Mouse (Mus musculus) stomach, postnatal 0 days (tissue): ENCODE results near the gene Pgs1. TPM values are rescaled to one million over a fixed set of nuclear protein-coding genes. Genes with fewer than 3 reads are reported as not detected.

Experiments
- ATAC-seq: fragments of 200-750 bp; cut with Nextera tagmentation; 2 replicates; pipeline ENCODE4 v1.8.0; 2017; ENCODE audit not compliant: low FRiP score, low TSS enrichment
- DNase-seq: peaks from one replicate; pipeline ENCODE4 v3.0.0-alpha.2; 2016; ENCODE audit warnings: low spot score
- H3K27ac ChIP-seq: fragments of 300-500 bp; sonication (generic); replicated peaks from 2 replicates; pipeline ENCODE4 v1.5.1; 2014; ENCODE audit warnings: mild to moderate bottlenecking, control low read depth
- H3K27me3 ChIP-seq: fragments of 300-500 bp; sonication (generic); 2 replicates; pipeline ENCODE4 v1.6.1; 2014; ENCODE audit warnings: low read length; ENCODE audit not compliant: control insufficient read depth, insufficient read depth
- H3K36me3 ChIP-seq: fragments of 300-500 bp; sonication (generic); 2 replicates; pipeline ENCODE4 v1.6.1; 2014; ENCODE audit warnings: low read length, mixed read lengths; ENCODE audit not compliant: control insufficient read depth, insufficient read depth
- H3K4me1 ChIP-seq: fragments of 300-500 bp; sonication (generic); replicated peaks from 2 replicates; pipeline ENCODE4 v1.6.1; 2014; ENCODE audit warnings: antibody characterized with exemption; ENCODE audit not compliant: control insufficient read depth, insufficient read depth
- H3K4me2 ChIP-seq: fragments of 300-500 bp; sonication (generic); replicated peaks from 2 replicates; pipeline ENCODE4 v1.6.1; 2014; ENCODE audit warnings: low read depth, mild to moderate bottlenecking, control low read depth, moderate library complexity
- H3K4me3 ChIP-seq: fragments of 300-500 bp; sonication (generic); 2 replicates; pipeline ENCODE4 v1.5.1; 2014; ENCODE audit warnings: low read depth, low read length, control low read depth
- H3K9ac ChIP-seq: fragments of 300-500 bp; sonication (generic); 2 replicates; pipeline ENCODE4 v1.6.1; 2014; ENCODE audit warnings: mild to moderate bottlenecking, low read length, control low read depth, mixed read lengths
- H3K9me3 ChIP-seq: fragments of 300-500 bp; sonication (generic); 2 replicates; pipeline ENCODE4 v1.6.1; 2016; ENCODE audit warnings: low read length; ENCODE audit not compliant: control insufficient read depth
- CTCF ChIP-seq: IDR thresholded peaks from 2 replicates; pipeline ENCODE4 v1.5.1; 2016; ENCODE audit warnings: antibody characterized with exemption, low read depth, mild to moderate bottlenecking, moderate library complexity
- EP300 ChIP-seq: optimal IDR thresholded peaks from 2 replicates; pipeline ENCODE3; 2016; ENCODE audit warnings: antibody characterized with exemption
- WGBS: fragments of 180-500 bp; shearing (Covaris S2); extraction: QIAGEN DNeasy Blood & Tissue Kit; methylation state at CpG from one replicate; pipeline ENCODE4 v1.1.7; 2014; 5-methylcytosine and 5-hydroxymethylcytosine counted together
- polyA plus RNA-seq: library from polyadenylated mRNA; unstranded; fragments of >200 nt; fragmentation: Nextera tagmentation; extraction: Ambion mirVana; gene quantifications from 2 replicates; pipeline ENCODE4 v1.2.1, GENCODE M21; 2015

The Pgs1 gene
- polyA plus RNA-seq, 1 experiment from 2014 or later: 28.7 TPM

- 0 out of 2 replicates have a peak, but pooled peaks cover 3% of the 10 kb centered on the region for H3K36me3 ChIP-seq
- no peak overlapping the region for H3K9ac ChIP-seq
- ATAC-seq: no peak
- H3K4me2 ChIP-seq: no peak overlapping the region
- TF ChIP-seq CTCF (peak; percentile 46), EP300 (no peak)
- DNase-seq: no peak
- H3K9me3 ChIP-seq: no peaks in the 10 kb centered on the region
- 72% methylated on average over 6 of the region's 6 CpGs for WGBS
- no peaks in the 10 kb centered on the region for H3K4me1 ChIP-seq
- no peak overlapping the region for H3K27ac ChIP-seq
- no peaks in the 10 kb centered on the region for H3K27me3 ChIP-seq
- H3K4me3 ChIP-seq: no peak overlapping the region
Measured at GRCm38 (mm10) chr11:118029170-118029569, 43.1 kb downstream of the Pgs1 start.

GRCm38 (mm10) chr11:118031134-118031533 is 45.0 kb downstream of the Pgs1 start:
- TF ChIP-seq EP300: no peak
- TF ChIP-seq CTCF: no peak
- H3K9me3 ChIP-seq: no peaks in the 10 kb centered on the region
- H3K4me3 ChIP-seq: no peak overlapping the region
- no peak overlapping the region for H3K9ac ChIP-seq
- no peaks in the 10 kb centered on the region for H3K4me1 ChIP-seq
- DNase-seq (peak; percentile 52), ATAC-seq (peak; percentile 55; the same call in 1 of the 2 replicates)
- no peaks in the 10 kb centered on the region for H3K27me3 ChIP-seq
- H3K27ac ChIP-seq: no peak overlapping the region
- WGBS: 59% methylated on average over 9 of the region's 9 CpGs
- no peaks in the 10 kb centered on the region for H3K36me3 ChIP-seq
- no peak overlapping the region for H3K4me2 ChIP-seq

- Histone ChIP-seq H3K27ac (no peak overlapping the region), H3K4me1 (no peaks in the 10 kb centered on the region), H3K9me3 (no peaks in the 10 kb centered on the region), H3K4me2 (no peak overlapping the region), H3K4me3 (no peak overlapping the region), H3K27me3 (no peaks in the 10 kb centered on the region), H3K36me3 (no peaks in the 10 kb centered on the region), H3K9ac (no peak overlapping the region)
- 74% methylated on average over 13 of the region's 13 CpGs for WGBS
- TF ChIP-seq CTCF (no peak), EP300 (no peak)
- ATAC-seq (no peak), DNase-seq (no peak)
Measured at GRCm38 (mm10) chr11:118034395-118034794, 48.3 kb downstream of the Pgs1 start.

- ATAC-seq (no peak), DNase-seq (no peak)
- Histone ChIP-seq H3K9me3 (no peaks in the 10 kb centered on the region), H3K27me3 (no peaks in the 10 kb centered on the region), H3K36me3 (no peaks in the 10 kb centered on the region), H3K4me1 (no peaks in the 10 kb centered on the region), H3K9ac (no peak overlapping the region), H3K4me3 (no peak overlapping the region), H3K4me2 (no peak overlapping the region), H3K27ac (no peak overlapping the region)
- 48% methylated on average over 9 of the region's 9 CpGs for WGBS
- no peak for TF ChIP-seq EP300
- TF ChIP-seq CTCF: no peak
Measured at GRCm38 (mm10) chr11:118035068-118035467, 49.0 kb downstream of the Pgs1 start.

GRCm38 (mm10) chr11:118042791-118043190 is 56.7 kb downstream of the Pgs1 start:
- TF ChIP-seq EP300 (no peak), CTCF (no peak)
- peak overlapping the region; percentile 35; the same call in 1 of the 2 replicates for H3K27ac ChIP-seq

GRCm38 (mm10) chr11:118043293-118043907 is 57.3 kb downstream of the Pgs1 start:
- Histone ChIP-seq H3K27me3 (no peaks in the 10 kb centered on the region), H3K4me3 (no peak overlapping the region), H3K9me3 (no peaks in the 10 kb centered on the region), H3K9ac (no peak overlapping the region), H3K4me2 (no peak overlapping the region), H3K4me1 (no peaks in the 10 kb centered on the region), H3K27ac (peak overlapping the region; percentile 35; the same call in 1 of the 2 replicates), H3K36me3 (no peaks in the 10 kb centered on the region)
- no peak for TF ChIP-seq EP300
- peak; percentile 54 for TF ChIP-seq CTCF
- 33% methylated on average over 14 of the region's 14 CpGs for WGBS
- ATAC-seq (peak; percentile 82), DNase-seq (peak; percentile 87)

More at GRCm38 (mm10) chr11:118042791-118043190, 56.7 kb downstream of the Pgs1 start:
- no peaks in the 10 kb centered on the region for H3K9me3 ChIP-seq
- H3K36me3 ChIP-seq: no peaks in the 10 kb centered on the region
- H3K27me3 ChIP-seq: no peaks in the 10 kb centered on the region
- ATAC-seq (peak; percentile 19), DNase-seq (no peak)
- 85% methylated on average over 9 of the region's 9 CpGs for WGBS
- H3K4me1 ChIP-seq: no peaks in the 10 kb centered on the region
- H3K4me3 ChIP-seq: no peak overlapping the region
- no peak overlapping the region for H3K9ac ChIP-seq
- no peak overlapping the region for H3K4me2 ChIP-seq
